Mouse (Mus musculus) c-Kit-positive CD71-positive TER-119-positive erythroid progenitor cells, embryonic 14.5 days (primary cell): Measurements from ENCODE around the gene Mast4.

Source experiments
- DNase-seq: peaks from one replicate; pipeline ENCODE4 v3.0.0-alpha.2; 2013; ENCODE audit warnings: low spot score

Gene Mast4

DNA sequence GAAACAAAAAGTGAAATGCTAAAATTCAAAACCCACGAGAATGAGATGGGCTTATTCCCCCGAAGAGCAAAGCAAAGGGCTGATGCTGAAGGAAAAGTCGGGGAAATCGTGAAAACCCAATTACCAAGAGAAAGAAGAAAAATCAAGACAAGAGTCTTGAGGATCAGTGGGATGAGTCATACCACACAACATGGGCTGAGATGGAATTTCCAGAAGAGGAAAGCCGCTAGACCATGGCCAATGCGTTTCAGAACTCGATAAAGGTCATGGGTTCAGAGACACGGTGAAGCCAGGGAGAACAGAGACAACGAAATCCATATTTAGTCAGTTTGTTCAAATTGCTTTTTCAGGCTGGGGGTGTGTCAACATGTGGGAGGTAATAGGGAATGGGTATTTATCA lies 290.6 kb downstream of the Mast4 start:
- no peak for DNase-seq

- no peak for DNase-seq
These were observed 291.3 kb downstream of the Mast4 start for GRCm38 (mm10) chr13:103043011-103043410.

DNA sequence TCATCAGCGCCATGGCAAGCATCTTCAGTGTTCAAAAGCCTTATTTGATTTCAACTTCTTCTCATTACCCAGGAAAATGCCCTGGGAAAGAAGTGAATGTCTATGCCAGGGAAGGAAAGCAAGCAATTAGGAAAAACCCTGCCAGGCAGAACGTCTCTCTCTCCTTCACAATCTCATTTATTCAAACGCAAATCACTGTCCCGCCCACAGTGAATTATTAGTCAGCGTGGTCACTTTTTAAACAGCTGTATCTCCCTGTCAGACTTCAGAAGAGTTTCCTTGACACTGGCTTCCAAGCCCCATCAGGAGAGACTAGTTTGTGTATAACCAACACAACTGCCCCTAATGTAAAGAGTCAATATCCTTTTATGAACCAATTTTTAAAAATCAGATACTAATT lies 296.8 kb downstream of the Mast4 start:
- DNase-seq = no peak

DNA sequence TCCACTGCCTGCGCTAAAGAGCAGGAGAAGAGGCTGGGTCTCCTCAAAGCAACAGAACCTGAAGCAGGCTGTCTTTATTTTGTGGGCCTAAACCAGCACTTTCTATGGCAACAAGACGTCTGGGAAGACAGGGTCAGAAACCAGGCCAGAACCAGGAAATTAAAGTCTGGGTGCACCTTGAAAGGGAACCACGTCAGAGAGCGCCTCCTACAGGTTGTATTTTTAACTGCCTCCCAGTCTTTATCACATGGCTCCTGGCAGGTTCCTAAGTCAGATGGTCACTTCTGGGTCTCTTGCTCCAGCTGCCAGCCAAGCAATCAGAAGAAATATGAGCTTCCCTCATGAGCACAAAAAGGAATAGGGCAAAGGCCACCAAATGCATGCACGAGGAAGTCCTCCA lies 304.9 kb downstream of the Mast4 start:
- peak; percentile 3 for DNase-seq

- DNase-seq = no peak
These were observed 306.7 kb downstream of the Mast4 start for GRCm38 (mm10) chr13:103027456-103028078.

GRCm38 (mm10) chr13:103025461-103025860 lies 308.8 kb downstream of the Mast4 start:
- no peak for DNase-seq

- DNase-seq = no peak
These were observed 315.8 kb downstream of the Mast4 start for GRCm38 (mm10) chr13:103018481-103018880.

GRCm38 (mm10) chr13:103017661-103018060 lies 316.6 kb downstream of the Mast4 start:
- DNase-seq = no peak

GRCm38 (mm10) chr13:103015131-103015750 lies 319.1 kb downstream of the Mast4 start:
- DNase-seq = no peak

DNA sequence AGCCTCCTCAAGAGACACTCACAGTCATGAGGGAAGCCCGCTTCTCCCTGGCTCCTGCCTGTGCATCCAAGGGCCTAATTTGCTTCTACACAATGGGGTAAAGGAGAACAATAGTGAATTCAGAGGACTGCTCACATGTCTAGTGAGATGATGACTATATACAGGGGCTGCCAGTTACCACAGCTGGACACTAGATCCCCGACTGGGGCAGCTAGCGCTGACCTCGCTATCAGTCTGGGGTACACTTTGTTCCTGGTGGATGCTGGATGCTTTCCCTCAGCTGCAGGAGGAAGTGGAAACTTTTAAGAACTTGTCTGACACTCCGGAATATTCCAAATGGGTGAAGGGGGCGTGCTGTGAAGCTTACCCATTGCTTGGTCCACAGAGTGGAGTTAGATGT lies 319.7 kb downstream of the Mast4 start:
- DNase-seq = no peak

DNA sequence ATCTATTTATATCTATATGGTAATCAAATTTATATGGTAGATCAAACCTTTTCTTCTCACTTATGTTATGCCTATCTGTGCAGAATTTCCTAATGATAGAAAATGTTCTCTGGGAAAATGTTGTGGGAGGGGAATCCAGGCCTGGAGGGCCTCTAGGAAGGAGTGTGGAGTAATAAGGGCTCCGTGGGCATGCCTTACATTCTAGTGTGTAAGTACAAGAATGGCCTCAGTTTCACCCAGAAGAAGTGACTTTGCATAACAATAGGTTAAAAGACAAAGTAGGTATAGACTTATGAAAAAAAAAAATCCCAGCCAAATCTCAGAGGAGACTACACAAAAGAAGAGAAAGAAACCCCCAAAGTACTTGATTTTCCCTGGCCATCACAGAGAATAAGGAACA lies 320.1 kb downstream of the Mast4 start:
- DNase-seq = no peak

DNA sequence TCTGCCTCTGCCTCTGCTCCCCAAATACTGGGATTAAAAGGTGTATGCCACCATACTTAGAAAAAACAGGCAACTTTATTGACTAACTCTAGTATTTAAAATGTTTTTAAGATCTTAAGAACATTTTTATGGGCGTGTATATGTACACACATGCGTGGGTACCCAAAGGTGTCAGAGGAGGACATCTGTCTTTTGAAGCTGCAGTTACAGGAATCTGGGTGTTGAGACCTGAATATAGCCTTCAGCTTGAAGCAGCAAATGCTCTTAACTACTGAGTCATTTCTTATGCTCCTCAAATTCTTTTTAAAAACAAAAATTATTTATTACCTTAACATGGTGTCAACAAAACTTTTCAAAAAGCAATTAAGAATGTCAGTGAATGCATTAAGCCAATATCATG lies 329.1 kb downstream of the Mast4 start:
- DNase-seq = no peak

DNA sequence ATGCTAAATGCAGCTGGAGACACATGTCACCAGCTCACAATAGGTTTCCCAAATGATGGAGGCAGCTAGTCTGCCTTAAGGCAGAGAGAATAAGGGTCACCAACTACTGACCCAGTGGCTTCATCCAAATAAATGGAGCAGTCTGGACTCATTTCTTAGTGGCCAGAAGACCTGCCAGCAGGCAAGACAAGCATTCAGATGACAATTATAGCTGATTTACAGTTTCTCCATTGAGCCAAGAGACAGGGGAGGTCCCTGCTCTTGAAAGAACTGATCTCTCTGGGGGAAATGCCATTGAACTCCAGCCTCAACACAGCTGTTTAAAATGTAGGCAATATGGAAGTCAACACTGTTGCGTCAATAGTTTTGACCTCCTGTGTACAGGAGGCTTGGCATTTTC lies 332.5 kb downstream of the Mast4 start:
- no peak for DNase-seq

GRCm38 (mm10) chr13:103000891-103001290 lies 333.4 kb downstream of the Mast4 start:
- DNase-seq = no peak

DNA sequence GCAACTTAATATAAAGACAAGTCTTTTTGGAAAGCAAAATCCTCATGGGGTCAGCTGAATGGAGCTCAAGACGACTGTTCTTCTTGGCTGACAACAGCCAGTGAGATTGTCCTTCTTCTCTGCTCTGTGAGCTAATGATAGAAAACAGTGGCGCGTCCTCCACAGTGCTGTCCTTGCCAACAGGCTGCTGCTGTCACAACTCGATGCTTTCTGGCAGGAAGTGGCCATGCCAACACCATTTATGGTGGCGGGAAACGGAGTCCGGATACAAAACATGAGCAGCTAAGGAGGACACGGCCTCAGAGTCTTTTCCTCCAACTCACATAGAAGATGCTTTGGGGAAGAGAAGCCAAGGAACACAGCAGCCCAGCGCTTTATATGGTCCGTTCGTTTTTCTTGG lies 340.2 kb downstream of the Mast4 start:
- no peak for DNase-seq

GRCm38 (mm10) chr13:102992680-102993423 lies 341.4 kb downstream of the Mast4 start:
- DNase-seq = no peak

DNA sequence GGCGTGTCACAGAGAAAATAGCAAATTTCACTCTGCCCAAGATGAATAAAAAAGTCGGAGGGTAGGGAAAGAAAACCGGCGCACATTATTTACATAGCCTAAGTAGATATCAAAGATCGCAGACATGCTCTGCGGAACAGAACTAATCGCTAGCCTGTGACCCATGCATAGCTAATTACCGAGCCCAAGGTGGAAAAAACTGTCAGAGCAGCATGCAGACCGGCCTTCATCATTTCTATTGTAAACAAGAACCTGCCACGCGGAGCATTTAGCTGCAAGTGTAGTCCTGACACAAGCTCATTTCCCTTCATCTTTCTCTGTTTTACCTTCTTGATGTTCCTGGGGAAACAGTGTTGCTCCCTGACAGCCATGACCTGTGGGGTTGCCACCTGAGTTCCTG lies 342.4 kb downstream of the Mast4 start:
- no peak for DNase-seq

DNA sequence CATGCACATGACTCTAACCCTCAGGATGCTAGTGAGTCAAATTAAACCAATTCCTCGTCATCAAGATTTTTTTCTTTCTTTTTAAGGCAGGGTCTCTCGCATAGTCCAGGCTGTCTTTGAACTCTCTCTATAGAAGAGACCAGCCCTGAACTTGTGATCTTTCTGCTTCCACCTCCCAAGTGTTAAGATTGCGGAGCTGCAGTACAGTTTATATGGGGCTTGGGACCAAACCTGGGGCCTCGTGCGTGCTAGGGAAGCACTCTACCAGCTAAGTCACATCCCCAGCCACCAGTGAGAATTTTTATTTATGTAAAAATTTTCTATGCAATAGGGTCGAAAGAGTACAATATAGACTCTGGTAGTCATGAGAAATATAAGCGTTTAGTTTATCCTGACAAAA lies 343.1 kb downstream of the Mast4 start:
- DNase-seq = no peak

DNA sequence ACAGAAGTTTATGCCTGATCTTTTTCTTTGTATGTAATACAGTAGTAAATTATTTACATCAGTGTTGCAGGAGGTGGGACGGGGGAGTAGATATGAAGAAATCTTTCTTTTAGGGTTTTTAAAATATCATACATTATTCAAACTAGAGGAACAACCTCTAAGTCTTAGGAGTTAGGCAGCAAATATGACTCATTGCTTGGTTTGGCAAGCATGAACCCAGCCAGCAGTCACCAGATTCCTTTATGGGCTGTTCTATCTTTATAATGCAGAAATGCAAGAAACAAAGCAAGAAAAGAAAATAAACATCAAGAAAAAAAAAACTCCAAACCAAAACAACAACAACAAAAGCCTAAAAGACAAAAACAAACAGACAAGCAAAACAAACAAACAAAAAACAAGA lies 344.2 kb downstream of the Mast4 start:
- no peak for DNase-seq

- DNase-seq = no peak
These were observed 344.7 kb downstream of the Mast4 start for GRCm38 (mm10) chr13:102989616-102990015.

GRCm38 (mm10) chr13:102988976-102989375 lies 345.3 kb downstream of the Mast4 start:
- DNase-seq = no peak

- no peak for DNase-seq
These were observed 345.9 kb downstream of the Mast4 start for GRCm38 (mm10) chr13:102988251-102988895.

DNA sequence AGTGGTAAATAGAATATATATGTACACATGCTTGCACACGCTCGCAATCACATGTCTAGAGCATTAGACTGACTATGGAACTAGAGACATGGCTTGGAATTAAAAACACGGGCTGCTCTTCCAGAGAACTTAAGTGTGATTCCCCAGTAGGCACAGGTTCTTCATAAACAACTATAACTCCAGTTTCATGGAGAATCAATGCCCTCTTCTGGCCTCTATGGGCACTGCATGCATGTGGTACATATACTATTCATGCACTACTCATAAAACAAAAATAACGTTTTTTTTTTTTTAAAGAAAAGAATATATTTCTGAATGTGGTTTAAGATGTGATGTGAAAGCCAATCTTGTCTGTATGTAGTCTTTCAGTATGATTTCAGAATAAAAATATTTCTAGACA lies 349.7 kb downstream of the Mast4 start:
- no peak for DNase-seq
